Mouse (Mus musculus) limb, embryonic 10.5 days (tissue): Measurements from ENCODE around the gene Dnajc3. TPM values are rescaled to one million over a fixed set of nuclear protein-coding genes. Genes with fewer than 3 reads are reported as not detected.

Experiments
- DNase-seq: peaks from one replicate; pipeline ENCODE4 v3.0.0-alpha.2; 2017; ENCODE audit warnings: low spot score
- H3K27ac ChIP-seq: fragments of 300-500 bp; sonication (generic); 2 replicates; pipeline ENCODE4 v1.5.1; 2016; ENCODE audit warnings: mild to moderate bottlenecking
- H3K27me3 ChIP-seq: fragments of 300-500 bp; sonication (generic); 2 replicates; pipeline ENCODE4 v1.6.1; 2016; ENCODE audit warnings: low read depth, mild to moderate bottlenecking; ENCODE audit not compliant: poor library complexity, severe bottlenecking
- H3K36me3 ChIP-seq: fragments of 300-500 bp; sonication (generic); 2 replicates; pipeline ENCODE4 v1.6.1; 2016; ENCODE audit warnings: mild to moderate bottlenecking, moderate library complexity
- H3K4me1 ChIP-seq: fragments of 300-500 bp; sonication (generic); 2 replicates; pipeline ENCODE4 v1.6.1; 2016
- H3K4me3 ChIP-seq: fragments of 300-500 bp; sonication (generic); 2 replicates; pipeline ENCODE4 v1.5.1; 2016; ENCODE audit warnings: mild to moderate bottlenecking, moderate library complexity
- H3K9me3 ChIP-seq: fragments of 300-500 bp; sonication (generic); replicated peaks from 2 replicates; pipeline ENCODE4 v1.6.1; 2016; ENCODE audit warnings: mild to moderate bottlenecking
- WGBS: fragments of 180-500 bp; shearing (Covaris S2); methylation state at CpG from one replicate; pipeline ENCODE4 v1.1.7; 2016; 5-methylcytosine and 5-hydroxymethylcytosine counted together
- polyA plus RNA-seq: library from polyadenylated mRNA; unstranded; fragments of >200 nt; fragmentation: Nextera tagmentation; extraction: Ambion mirVana; gene quantifications from 2 replicates; pipeline ENCODE4 v1.2.1, GENCODE M21; 2016

Gene Dnajc3
- 32.9 and 34.2 TPM in 2 replicates for polyA plus RNA-seq

DNA sequence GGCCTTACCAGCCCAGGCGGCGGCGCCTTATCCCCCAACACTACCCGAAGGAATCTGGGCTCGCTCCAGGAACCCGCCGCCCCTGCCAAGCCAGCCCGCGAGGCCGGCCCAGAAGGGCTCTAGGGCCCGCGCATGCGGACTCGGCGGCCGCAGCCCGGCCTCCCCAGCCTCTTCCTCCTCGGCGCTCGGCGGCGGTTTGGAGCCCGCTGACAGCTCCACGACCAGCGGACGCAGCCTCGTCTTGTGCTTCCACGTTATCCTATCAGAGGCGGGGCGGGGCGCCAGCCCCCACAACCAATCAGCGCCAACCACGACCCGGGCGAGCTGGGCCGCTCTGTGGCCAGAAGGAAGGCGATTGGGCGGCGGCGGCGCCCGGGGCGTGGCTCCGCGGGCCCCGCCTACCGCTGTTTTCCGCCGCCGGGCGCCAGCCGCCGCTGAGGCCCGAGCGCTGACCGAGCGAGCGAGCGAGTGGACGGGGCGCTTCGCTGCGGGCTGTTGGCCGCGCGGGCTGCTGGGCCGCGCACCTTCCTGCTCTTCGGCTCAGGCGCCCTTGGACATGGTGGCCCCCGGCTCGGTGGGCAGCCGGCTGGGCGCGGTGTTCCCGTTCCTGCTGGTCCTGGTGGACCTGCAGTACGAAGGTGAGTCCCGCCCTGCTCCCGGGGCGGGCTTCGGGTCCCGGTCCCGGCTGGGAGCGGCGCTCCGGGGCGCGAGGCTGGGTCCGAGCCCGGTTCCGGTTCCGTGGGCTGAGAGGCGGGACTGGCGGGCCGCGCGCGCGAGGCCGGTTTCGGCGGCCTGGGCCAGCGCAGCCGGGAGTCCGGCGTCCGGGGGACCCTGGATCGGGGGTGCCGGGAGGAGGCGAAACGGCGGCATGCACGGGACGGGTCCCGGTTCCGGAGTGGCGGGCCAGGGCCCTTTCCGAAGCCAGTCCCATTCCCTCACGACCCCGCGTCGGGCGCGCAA is at the start of gene Dnajc3:
Dnajc3 (plus strand) TSS at position 444 of the 960 bp plus-strand sequence.
- DNase-seq, result peak; percentile 98
- H3K27ac ChIP-seq, result peak within 1 kb of the TSS; percentile 97
- no peaks in the 10 kb centered on the region for H3K9me3 ChIP-seq
- H3K27me3 ChIP-seq, result no peaks in the 10 kb centered on the region
- WGBS, result under 1% methylated on average over 119 of the region's 124 CpGs
- H3K36me3 ChIP-seq, result peaks cover 3% of the 10 kb centered on the region; the same call in 1 of the 2 replicates
- peaks cover 50% of the 10 kb centered on the region for H3K4me1 ChIP-seq
- H3K4me3 ChIP-seq, result peak within 1 kb of the TSS; percentile 99

DNA sequence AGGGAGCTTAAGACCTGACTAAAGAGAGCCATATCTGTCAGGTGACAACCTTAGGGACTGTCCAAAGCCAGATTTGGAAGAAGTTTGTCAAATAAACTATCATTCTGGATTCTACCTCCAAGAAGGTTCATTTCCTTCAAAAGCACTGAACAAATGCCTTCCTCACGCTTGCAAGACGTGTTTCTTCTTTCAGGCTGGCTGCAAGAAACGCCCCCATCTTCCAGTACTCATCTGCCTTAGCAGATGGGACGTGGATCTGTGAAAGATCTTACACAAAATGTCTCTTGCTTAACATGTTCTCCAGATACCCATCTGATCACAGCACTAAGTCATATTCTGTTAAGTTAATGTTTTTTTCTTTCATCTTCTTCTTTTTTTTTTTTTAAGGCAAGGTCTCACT is 47.7 kb upstream of the Dnajc3 start:
- DNase-seq, result no peak
- Histone ChIP-seq H3K36me3 (peaks cover 82% of the 10 kb centered on the region), H3K9me3 (no peaks in the 10 kb centered on the region), H3K27ac (no peak overlapping the region), H3K27me3 (no peaks in the 10 kb centered on the region), H3K4me1 (no peaks in the 10 kb centered on the region), H3K4me3 (no peak overlapping the region)
- WGBS, result 87% methylated on average over 4 of the region's 4 CpGs

DNA sequence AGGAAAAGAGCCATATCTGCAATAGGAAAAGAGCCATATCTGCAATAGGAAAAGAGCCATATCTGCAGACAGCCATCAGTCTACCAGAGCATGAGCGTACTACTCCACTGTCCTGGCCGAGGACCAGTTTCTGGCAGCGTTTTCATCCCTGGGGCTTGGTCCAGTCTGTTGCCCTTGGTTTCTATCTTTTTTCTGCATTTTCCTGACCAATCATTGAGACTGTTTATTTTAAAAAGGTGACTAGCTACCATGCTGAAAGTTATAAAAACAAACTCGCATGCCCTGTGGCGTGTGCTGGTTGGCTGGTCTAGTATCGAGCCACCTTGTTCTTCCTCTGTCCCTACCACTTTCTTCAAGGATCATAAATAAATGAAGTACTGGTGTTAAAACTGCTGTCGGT is 42.5 kb upstream of the Dnajc3 start:
- no peak overlapping the region for H3K27ac ChIP-seq
- 94% methylated on average over 7 of the region's 7 CpGs for WGBS
- H3K4me3 ChIP-seq, result no peak overlapping the region
- no peaks in the 10 kb centered on the region for H3K27me3 ChIP-seq
- no peak for DNase-seq
- H3K9me3 ChIP-seq, result no peaks in the 10 kb centered on the region
- peaks cover 81% of the 10 kb centered on the region for H3K36me3 ChIP-seq
- no peaks in the 10 kb centered on the region for H3K4me1 ChIP-seq

DNA sequence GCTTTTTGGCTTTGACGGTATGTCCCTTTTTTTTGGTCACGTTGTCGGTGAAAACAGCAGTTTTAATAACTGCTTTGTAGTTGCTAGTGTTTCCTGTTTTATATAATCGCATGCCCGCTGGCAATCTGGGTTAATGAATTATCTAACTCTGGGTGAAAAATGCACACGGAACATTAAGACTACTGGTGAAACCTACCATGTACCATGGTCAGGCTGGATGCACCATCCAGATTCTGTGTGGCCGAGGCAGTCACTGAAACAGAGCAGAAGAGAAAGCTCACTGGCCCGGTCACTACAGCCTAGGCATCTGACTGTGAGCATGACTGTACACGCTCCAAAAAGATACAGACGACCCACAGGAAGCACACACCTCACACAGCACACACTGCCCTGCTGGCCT is 42.1 kb upstream of the Dnajc3 start:
- Histone ChIP-seq H3K27ac (no peak overlapping the region), H3K4me3 (no peak overlapping the region), H3K27me3 (no peaks in the 10 kb centered on the region), H3K36me3 (peaks cover 86% of the 10 kb centered on the region), H3K9me3 (no peaks in the 10 kb centered on the region), H3K4me1 (no peaks in the 10 kb centered on the region)
- DNase-seq, result no peak
- 94% methylated on average over 10 of the region's 10 CpGs for WGBS

DNA sequence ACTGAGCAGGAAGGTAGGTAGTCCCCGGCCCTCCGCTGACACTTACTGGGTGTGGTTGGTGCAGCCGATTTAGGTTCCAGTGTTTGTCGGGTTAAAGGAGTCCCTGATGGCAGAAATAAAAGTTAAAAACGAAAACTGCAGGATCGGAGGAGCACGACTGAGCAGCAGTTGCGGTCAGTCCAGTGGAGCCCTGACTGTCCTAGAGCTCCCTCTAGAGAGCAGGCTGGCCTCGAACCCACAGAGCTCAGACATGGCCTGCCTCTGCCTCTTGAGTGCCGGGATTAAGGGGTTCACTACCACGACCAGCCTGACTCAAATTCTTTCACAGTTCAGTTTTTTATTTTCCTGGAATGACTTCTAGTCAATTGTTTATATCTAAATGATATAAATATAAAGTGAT is 37.8 kb upstream of the Dnajc3 start:
- no peaks in the 10 kb centered on the region for H3K27me3 ChIP-seq
- DNase-seq, result no peak
- 86% methylated on average over 11 of the region's 11 CpGs for WGBS
- H3K36me3 ChIP-seq, result peaks cover 85% of the 10 kb centered on the region
- no peaks in the 10 kb centered on the region for H3K9me3 ChIP-seq
- no peak overlapping the region for H3K27ac ChIP-seq
- no peak overlapping the region for H3K4me3 ChIP-seq
- H3K4me1 ChIP-seq, result peaks cover 10% of the 10 kb centered on the region

DNA sequence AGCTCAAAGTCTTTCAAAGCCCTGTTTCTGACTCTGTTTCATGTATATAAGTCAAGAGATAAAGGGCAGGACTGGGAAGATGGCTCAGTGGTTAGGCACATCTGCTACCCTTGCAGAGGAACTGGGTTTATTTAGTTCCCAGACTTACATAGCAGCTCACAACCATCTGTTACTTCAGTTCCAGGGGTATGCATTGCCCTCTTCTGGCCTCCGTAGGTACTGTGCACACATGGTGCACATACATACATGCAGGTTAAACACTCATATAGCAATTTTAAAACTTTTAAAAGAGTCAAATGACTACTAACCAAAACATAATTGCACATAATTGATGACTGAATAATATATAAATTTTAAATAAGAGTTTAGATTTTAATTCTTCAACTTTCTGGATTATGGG is 36.9 kb upstream of the Dnajc3 start:
- H3K9me3 ChIP-seq, result no peaks in the 10 kb centered on the region
- no peak overlapping the region for H3K27ac ChIP-seq
- 100% methylated on average over 1 of the region's 1 CpGs for WGBS
- H3K4me3 ChIP-seq, result no peak overlapping the region
- no peaks in the 10 kb centered on the region for H3K27me3 ChIP-seq
- no peak for DNase-seq
- H3K36me3 ChIP-seq, result peaks cover 85% of the 10 kb centered on the region
- H3K4me1 ChIP-seq, result peaks cover 10% of the 10 kb centered on the region

DNA sequence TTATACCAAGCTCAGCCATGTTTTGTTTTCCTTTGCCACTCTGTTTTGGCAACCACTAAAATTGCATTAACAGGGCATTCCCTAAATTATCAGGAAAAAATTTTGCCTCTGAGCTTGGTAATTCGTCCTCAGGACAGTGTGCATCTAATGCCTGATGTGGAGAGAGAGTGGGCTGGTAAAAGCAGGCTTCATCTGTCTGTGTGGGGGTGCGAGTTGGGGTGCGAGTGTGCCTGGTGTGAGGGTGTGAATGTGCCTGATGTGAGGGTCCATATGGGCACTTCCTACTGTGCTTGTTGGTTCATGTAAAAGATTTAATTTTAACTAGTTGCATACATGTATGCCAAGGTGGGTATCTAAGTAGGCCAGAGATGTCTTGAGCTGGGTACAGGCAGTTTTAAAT is 34.4 kb upstream of the Dnajc3 start:
- no peaks in the 10 kb centered on the region for H3K9me3 ChIP-seq
- 87% methylated on average over 3 of the region's 3 CpGs for WGBS
- no peaks in the 10 kb centered on the region for H3K27me3 ChIP-seq
- H3K4me3 ChIP-seq, result no peak overlapping the region
- DNase-seq, result no peak
- no peak overlapping the region for H3K27ac ChIP-seq
- H3K4me1 ChIP-seq, result peaks cover 10% of the 10 kb centered on the region
- peaks cover 92% of the 10 kb centered on the region for H3K36me3 ChIP-seq

DNA sequence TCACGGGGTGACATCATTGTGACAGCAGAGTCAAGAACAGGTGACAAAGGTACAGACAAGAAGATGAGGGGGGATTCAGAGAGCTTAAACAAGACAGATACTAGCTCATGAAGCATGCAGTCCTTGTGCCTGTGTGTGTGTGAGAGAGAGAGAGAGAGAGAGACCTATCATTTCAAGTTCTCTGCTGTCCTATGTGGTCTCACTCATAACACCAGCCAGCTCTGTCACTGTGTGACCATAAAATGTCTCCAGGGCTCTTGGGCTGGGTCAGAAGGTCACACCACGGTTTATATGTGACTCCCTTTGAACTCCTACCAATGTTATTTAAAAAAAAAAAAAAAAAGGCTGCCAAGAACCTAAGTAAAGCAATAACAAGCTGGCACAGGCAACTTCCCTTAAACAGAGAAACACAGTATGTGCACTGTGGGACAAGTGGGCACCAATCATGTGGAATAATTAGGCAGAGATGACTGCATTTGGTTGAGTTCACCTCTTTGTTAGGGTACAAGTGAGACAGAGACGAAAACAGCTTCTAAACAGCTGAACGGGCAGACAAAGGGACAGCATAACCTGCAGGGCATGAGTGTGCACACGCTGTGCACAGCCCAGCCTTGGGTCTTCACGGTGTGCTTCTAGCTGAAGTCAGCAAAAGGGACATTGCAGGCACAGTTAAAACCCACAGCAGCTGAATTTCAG is 33.8 kb upstream of the Dnajc3 start:
- H3K9me3 ChIP-seq, result no peaks in the 10 kb centered on the region
- peaks cover 92% of the 10 kb centered on the region for H3K36me3 ChIP-seq
- no peak for DNase-seq
- H3K4me1 ChIP-seq, result peaks cover 10% of the 10 kb centered on the region
- H3K27ac ChIP-seq, result peak overlapping the region; percentile 32; the same call in 1 of the 2 replicates
- no peak overlapping the region for H3K4me3 ChIP-seq
- WGBS, result 64% methylated on average over 6 of the region's 6 CpGs
- no peaks in the 10 kb centered on the region for H3K27me3 ChIP-seq

DNA sequence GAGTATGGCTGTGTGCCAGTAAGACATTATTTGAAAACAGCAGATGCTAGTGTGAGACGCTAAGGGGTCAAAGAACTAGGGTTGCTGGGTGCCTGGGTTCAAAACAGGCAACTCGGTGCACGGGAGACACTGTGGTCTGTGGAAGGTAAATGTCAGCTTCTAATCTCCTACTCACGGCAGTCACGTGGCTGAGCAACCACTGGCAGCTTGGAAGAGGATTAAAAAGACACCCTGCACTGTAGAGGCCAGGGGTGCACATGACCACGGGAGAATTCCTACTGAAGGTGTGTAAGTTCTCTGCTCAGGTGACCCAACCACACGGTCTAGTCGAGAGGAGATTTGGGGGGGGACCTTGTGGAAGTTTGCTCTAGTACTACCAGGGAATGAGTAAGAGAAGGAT is 30.2 kb upstream of the Dnajc3 start:
- DNase-seq, result no peak
- 92% methylated on average over 8 of the region's 8 CpGs for WGBS
- H3K4me1 ChIP-seq, result peaks cover 10% of the 10 kb centered on the region
- no peak overlapping the region for H3K27ac ChIP-seq
- H3K9me3 ChIP-seq, result no peaks in the 10 kb centered on the region
- H3K4me3 ChIP-seq, result no peak overlapping the region
- peaks cover 91% of the 10 kb centered on the region for H3K36me3 ChIP-seq
- no peaks in the 10 kb centered on the region for H3K27me3 ChIP-seq

DNA sequence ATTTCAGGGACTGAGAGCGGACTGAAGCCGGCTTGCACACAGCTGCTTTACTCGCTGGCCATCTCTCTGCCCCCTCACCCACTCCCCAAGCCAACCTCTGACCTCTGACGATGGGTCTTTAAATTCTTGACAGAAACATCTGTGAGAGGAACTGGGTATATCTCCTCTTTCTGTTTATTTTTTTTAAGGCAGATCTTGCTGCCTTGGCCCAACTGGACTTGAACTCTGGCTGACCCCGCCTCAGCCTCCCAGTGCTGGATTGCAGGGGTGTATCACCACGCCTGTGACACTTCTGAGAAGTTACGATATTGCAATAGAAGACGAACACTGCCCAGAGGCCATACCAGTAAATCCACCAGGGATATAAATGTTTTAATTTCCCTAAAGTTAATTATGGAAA is 27.9 kb upstream of the Dnajc3 start:
- no peak for DNase-seq
- 81% methylated on average over 8 of the region's 8 CpGs for WGBS

DNA sequence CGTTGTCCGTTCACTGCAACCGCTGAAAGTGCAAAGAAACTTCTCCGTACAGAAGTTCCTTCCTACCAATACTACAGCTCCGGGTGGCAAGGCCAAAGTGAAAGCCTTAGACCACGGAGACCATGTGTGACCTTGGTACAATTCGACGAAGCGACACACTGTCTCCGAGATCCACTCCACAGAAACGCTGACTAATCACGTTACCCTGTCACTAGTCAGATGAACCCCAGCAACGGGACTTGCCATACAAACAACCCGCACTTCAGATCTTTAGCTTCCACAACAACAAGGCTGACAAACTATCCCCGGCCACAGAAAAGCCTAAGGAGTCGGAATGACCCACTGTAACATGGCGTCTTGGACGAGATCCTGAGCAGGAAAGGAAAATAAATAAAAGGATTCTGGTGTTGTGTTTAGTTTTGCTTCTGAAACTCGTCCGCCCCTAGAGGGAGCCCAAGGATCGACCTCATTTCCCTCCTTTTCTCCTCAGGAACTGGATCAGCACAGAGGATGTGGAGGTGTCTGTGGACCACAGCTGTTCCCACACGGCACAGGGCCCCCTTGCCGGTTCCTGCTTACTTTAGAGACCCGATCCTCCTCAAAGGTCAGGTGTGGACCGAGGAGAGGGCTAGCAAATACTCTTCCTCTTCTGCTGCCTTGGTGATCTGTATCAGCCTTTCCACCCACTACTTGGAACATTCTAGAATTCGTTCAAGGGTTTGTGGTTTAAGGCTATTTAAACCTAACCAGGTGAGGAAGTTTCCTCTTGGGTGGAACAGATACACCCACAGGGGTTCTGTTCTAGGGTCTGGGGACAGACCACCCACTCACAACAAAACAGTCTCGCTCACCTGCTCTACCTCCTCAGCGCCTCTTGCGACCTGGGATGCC is 27.2 kb upstream of the Dnajc3 start:
- Histone ChIP-seq H3K4me3 (no peak overlapping the region), H3K36me3 (peaks cover 89% of the 10 kb centered on the region), H3K4me1 (no peaks in the 10 kb centered on the region), H3K27me3 (no peaks in the 10 kb centered on the region), H3K9me3 (no peaks in the 10 kb centered on the region), H3K27ac (no peak overlapping the region)
- 69% methylated on average over 29 of the region's 29 CpGs for WGBS
- DNase-seq, result peak; percentile 61

More for the DNA sequence above, 27.9 kb upstream of the Dnajc3 start:
- Histone ChIP-seq H3K4me1 (no peaks in the 10 kb centered on the region), H3K27me3 (no peaks in the 10 kb centered on the region), H3K36me3 (peaks cover 93% of the 10 kb centered on the region), H3K4me3 (no peak overlapping the region), H3K27ac (no peak overlapping the region), H3K9me3 (no peaks in the 10 kb centered on the region)

DNA sequence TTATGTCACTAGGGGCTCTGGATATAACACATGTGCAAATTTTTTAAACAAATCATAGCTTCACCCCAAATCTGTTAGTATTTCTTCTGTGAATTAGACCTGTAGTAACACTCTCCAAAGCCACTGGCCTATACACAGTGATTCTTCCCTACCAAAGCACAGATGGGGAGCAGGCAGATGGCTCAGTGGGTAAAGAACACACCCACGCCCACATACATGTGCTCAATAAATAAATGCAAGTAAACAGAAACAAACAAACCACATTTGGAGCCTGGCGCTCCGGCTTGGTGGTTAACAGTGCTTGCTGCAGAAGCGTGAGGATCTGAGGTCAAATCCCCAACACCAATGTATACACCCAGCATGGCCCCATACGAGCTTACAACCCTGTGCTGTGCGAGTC is 26.3 kb upstream of the Dnajc3 start:
- WGBS, result 87% methylated on average over 6 of the region's 6 CpGs

More for the DNA sequence above, 26.3 kb upstream of the Dnajc3 start:
- no peak overlapping the region for H3K27ac ChIP-seq
- H3K27me3 ChIP-seq, result no peaks in the 10 kb centered on the region
- no peak overlapping the region for H3K4me3 ChIP-seq
- peaks cover 86% of the 10 kb centered on the region for H3K36me3 ChIP-seq
- no peaks in the 10 kb centered on the region for H3K9me3 ChIP-seq
- no peaks in the 10 kb centered on the region for H3K4me1 ChIP-seq
- DNase-seq, result no peak
